Mouse (Mus musculus) left cerebral cortex, adult 11 months (tissue): ENCODE measurements around the gene Mettl7b.
A peak's percentile ranks its signal among the peaks of the same experiment; 100 is the strongest.
"Not testable (repeated sequence)": the region's sequence is repeated elsewhere in the genome, so short reads cannot be mapped to it uniquely, and the experiment has no call there.

Experiments used
- DNase-seq: peaks from one replicate; pipeline ENCODE4 v3.0.0; 2022; ENCODE audit warnings: low spot score

Mettl7b gene

GRCm38 (mm10) chr10:128960590-128961584, at the start of gene Mettl7b:
Gene Mettl7b (minus strand): TSS chr10:128960988.
- DNase-seq: no peak

- DNase-seq: no peak
Measured at GRCm38 (mm10) chr10:129010288-129010841, 49.6 kb upstream of the Mettl7b start, which contains the start of gene Olfr763. Gene Olfr763 (plus strand): TSS chr10:129010791.

- no peak for DNase-seq
Measured at GRCm38 (mm10) chr10:129004032-129004920, 43.5 kb upstream of the Mettl7b start.

GRCm38 (mm10) chr10:128996523-128997040, 35.8 kb upstream of the Mettl7b start:
- no peak for DNase-seq

GRCm38 (mm10) chr10:128995796-128996195, 35.0 kb upstream of the Mettl7b start:
- no peak for DNase-seq

- no peak for DNase-seq
Measured at GRCm38 (mm10) chr10:128990994-128991393, 30.2 kb upstream of the Mettl7b start.

- DNase-seq: not testable (repeated sequence)
Measured at GRCm38 (mm10) chr10:128990129-128990850, 29.5 kb upstream of the Mettl7b start.

- not testable (repeated sequence) for DNase-seq
Measured at GRCm38 (mm10) chr10:128989131-128989530, 28.3 kb upstream of the Mettl7b start, which contains the start of gene Olfr9. Gene Olfr9 (plus strand): TSS chr10:128989431.

- no peak for DNase-seq
Measured at GRCm38 (mm10) chr10:128980644-128981365, 20.0 kb upstream of the Mettl7b start.

- DNase-seq: peak; percentile 21
Measured at GRCm38 (mm10) chr10:128977522-128978114, 16.8 kb upstream of the Mettl7b start.

GRCm38 (mm10) chr10:128976395-128976794, 15.6 kb upstream of the Mettl7b start:
- no peak for DNase-seq

- no peak for DNase-seq
Measured at GRCm38 (mm10) chr10:128972841-128973240, 12.1 kb upstream of the Mettl7b start.

- no peak for DNase-seq
Measured at GRCm38 (mm10) chr10:128970740-128971250, 10.0 kb upstream of the Mettl7b start.

GRCm38 (mm10) chr10:128968341-128968749, 7.6 kb upstream of the Mettl7b start:
- DNase-seq: no peak

GRCm38 (mm10) chr10:128965871-128966270, 5.1 kb upstream of the Mettl7b start:
- DNase-seq: no peak

GRCm38 (mm10) chr10:128964961-128965360, 4.2 kb upstream of the Mettl7b start:
- no peak for DNase-seq

GRCm38 (mm10) chr10:128960142-128960541, 646 bp downstream of the Mettl7b start:
- no peak for DNase-seq

- no peak for DNase-seq
Measured at GRCm38 (mm10) chr10:128958340-128958739, 2.4 kb downstream of the Mettl7b start.

- DNase-seq: no peak
Measured at GRCm38 (mm10) chr10:128950208-128950887, 10.4 kb downstream of the Mettl7b start.
